Mouse (Mus musculus): ENCODE measurements around the gene Gpld1. TPM values are rescaled to one million over a fixed set of nuclear protein-coding genes. Genes with fewer than 3 reads are reported as not detected.

Gene Gpld1
- total RNA-seq (2023): not detected

GRCm38 (mm10) chr13:24942512-24943282, at the start of gene Gpld1:
Gpld1 (plus strand) TSS chr13:24943152.

GRCm38 (mm10) chr13:24937108-24937838, 5.7 kb upstream of the Gpld1 start, which contains the start of gene Aldh5a1:
Aldh5a1 (minus strand) TSS chr13:24937661.

GRCm38 (mm10) chr13:25019793-25020539, 77.0 kb downstream of the Gpld1 start, which contains the start of gene Mrs2:
Mrs2 (minus strand) TSS chr13:25020379.

Other genes with a start within 250 kb of the Gpld1 start
- 1 to 10 TPM in 1 of 2 experiments, not detected in 1; 1.3 TPM for gene Armh2, start 201.9 kb upstream of the Gpld1 start, total RNA-seq (2023)
- gene Gmnn, start 181.2 kb upstream of the Gpld1 start, total RNA-seq (2023): 10 to 100 TPM in 1 of 2 experiments, 1 to 10 TPM in 1; 6.7 to 15.4 TPM
- gene BC005537, start 141.5 kb upstream of the Gpld1 start, total RNA-seq (2023): 100 to 1,000 TPM; 176 to 180 TPM
- 10 to 100 TPM; 15.1 to 16.5 TPM for gene Acot13, start 111.6 kb upstream of the Gpld1 start, total RNA-seq (2023)
- gene Tdp2, start 111.5 kb upstream of the Gpld1 start, total RNA-seq (2023): 10 to 100 TPM; 72.5 to 75.5 TPM
- not detected for gene D130043K22Rik, start 98.0 kb upstream of the Gpld1 start, total RNA-seq (2023)
- gene Aldh5a1, start 5.5 kb upstream of the Gpld1 start, total RNA-seq (2023): under 1 TPM; 0.09 to 0.17 TPM
- 10 to 100 TPM; 46.7 to 51.3 TPM for gene Mrs2, start 77.2 kb downstream of the Gpld1 start, total RNA-seq (2023)
- not detected for gene Dcdc2a, start 112.9 kb downstream of the Gpld1 start, total RNA-seq (2023)